Mouse (Mus musculus) myocyte (in vitro differentiated cells): ENCODE data around the gene Prkacb.

Source experiments
- MAX ChIP-seq: IDR thresholded peaks from one replicate; pipeline ENCODE4 v1.6.1; 2011; ENCODE audit warnings: low read depth, mild to moderate bottlenecking, control low read depth
- POLR2A ChIP-seq: IDR thresholded peaks from one replicate; pipeline ENCODE4 v1.6.1; 2011; ENCODE audit warnings: low read depth, mild to moderate bottlenecking, control low read depth, moderate library complexity; ENCODE audit not compliant: insufficient read length
- SRF ChIP-seq: IDR thresholded peaks from one replicate; pipeline ENCODE4 v1.6.1; 2011; ENCODE audit warnings: low read depth; ENCODE audit not compliant: control insufficient read depth, insufficient read length
- TCF12 ChIP-seq: IDR thresholded peaks from one replicate; pipeline ENCODE4 v1.6.1; 2011; ENCODE audit warnings: mild to moderate bottlenecking, control low read depth; ENCODE audit not compliant: poor library complexity, insufficient read depth, severe bottlenecking
- USF1 ChIP-seq: IDR thresholded peaks from one replicate; pipeline ENCODE4 v1.6.1; 2011; ENCODE audit warnings: low read depth, mild to moderate bottlenecking, control low read depth, moderate library complexity

DNA sequence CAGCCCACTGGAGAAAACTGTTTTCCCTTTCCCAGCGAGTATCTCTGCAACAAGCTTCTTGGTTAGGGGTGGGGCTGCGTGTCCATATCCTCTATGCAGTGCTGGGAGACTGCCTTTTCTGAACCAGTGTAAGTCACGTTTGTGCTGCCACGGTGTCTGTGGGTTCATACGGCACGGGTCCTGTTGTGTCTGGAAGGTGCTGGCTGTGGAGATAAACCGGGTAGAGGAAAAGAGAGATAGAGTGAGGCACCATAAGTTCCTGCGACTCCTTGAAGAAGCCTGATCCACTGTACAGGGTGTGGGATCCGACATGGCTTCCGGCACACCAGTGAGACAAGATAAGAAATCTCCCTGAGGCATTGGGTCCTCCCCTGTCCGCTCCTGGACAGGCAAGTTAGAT, 112.7 kb downstream of the Prkacb start:
- TF ChIP-seq USF1 (no peak), POLR2A (no peak), MAX (no peak), TCF12 (no peak), SRF (no peak)
